Mouse (Mus musculus): ENCODE results near the gene Ostf1. TPM values are rescaled to one million over a fixed set of nuclear protein-coding genes. Genes with fewer than 3 reads are reported as not detected.
"Not testable (repeated sequence)": the region's sequence is repeated elsewhere in the genome, so short reads cannot be mapped to it uniquely, and the experiment has no call there.

The Ostf1 gene
- total RNA-seq, 2 experiments from 2014 or later, result 13.6 to 16.8 TPM

DNA sequence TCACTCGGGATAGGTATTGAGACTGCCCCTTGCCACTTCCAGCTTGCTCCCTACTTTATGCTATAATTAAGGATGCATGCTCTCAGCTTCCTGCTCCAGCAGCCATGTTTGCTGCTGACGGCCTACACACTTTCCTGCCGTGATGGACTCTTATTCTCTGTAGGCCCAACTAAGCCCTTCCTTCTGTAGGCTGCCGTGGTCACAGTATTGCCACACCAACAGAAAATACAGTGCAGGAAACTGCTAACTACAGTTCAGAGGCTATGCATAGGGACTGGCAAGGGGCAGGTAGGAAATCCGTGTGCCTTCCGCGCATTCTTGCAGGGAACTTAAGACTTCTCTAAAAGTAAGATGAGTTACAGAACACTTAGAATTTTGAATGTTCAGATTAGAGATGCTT lies 17.3 kb downstream of the Ostf1 start:
- intact Hi-C loops (cut with DNase I), result no loop called here
- DNase-seq (ENCODE audit: low spot score in 2 of 2), result no peak

DNA sequence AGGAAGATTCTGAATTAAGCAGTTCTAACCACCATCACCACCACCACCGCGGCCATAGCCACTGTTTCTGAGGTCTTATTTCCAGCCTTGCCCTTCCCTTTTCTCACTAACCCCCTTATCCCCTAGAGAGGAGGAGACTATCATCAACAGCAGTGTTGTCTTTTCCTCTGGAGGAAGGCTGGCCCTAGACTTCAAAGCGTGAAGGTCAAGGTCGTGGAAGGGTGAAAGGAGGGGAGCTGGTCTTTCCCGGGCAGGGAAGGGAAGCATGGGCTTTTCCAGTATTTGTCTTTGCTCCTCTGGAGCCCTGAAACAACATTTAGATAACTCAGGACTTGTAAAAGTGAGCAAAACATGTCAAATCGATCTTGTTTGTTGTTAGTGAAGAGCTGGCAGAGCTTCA lies 22.6 kb downstream of the Ostf1 start:
- intact Hi-C loops (cut with DNase I), result no loop called here
- DNase-seq (ENCODE audit: low spot score in 2 of 2), result no peak

GRCm38 (mm10) chr19:18607907-18608306 lies 23.7 kb downstream of the Ostf1 start:
- intact Hi-C loops (cut with DNase I), result no loop called here
- no peak for DNase-seq (ENCODE audit: low spot score in 2 of 2)

DNA sequence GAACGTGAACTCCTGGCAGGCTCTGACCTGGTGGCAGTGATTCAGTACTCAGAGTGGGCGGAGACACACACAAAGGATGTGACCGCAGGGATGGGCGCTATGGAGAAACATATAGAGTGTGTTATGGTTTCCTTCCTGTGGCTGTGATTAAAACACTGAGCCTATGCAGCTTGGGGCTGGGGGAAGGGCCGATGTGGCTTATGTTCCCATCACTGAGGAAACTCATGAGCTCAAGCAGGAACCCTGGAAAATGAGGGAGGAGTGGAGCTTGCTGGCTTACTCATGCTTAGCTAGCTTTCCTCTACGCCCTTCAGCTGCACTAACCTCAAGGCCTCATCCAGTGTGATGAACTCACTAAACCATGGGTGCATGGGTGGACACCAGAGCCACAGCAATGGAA lies 28.6 kb downstream of the Ostf1 start:
- DNase-seq (ENCODE audit: low spot score in 2 of 2), result no peak
- intact Hi-C loops (cut with DNase I), result no loop called here

- no peak for DNase-seq (ENCODE audit: low spot score in 2 of 2)
- intact Hi-C loops (cut with DNase I), result no loop called here
Measured at GRCm38 (mm10) chr19:18600611-18601010, 31.0 kb downstream of the Ostf1 start.

- intact Hi-C loops (cut with DNase I), result no loop called here
- no peak for DNase-seq (ENCODE audit: low spot score in 2 of 2)
Measured at GRCm38 (mm10) chr19:18599650-18600049, 32.0 kb downstream of the Ostf1 start.

- intact Hi-C loops (cut with DNase I), result no loop called here
- no peak for DNase-seq (ENCODE audit: low spot score in 2 of 2)
Measured at GRCm38 (mm10) chr19:18599051-18599450, 32.6 kb downstream of the Ostf1 start.

GRCm38 (mm10) chr19:18598265-18598926 lies 33.2 kb downstream of the Ostf1 start:
- DNase-seq (ENCODE audit: low spot score in 2 of 2), result no peak
- intact Hi-C loops (cut with DNase I), result no loop called here

GRCm38 (mm10) chr19:18597772-18598171 lies 33.9 kb downstream of the Ostf1 start:
- no peak for DNase-seq (ENCODE audit: low spot score in 2 of 2)
- intact Hi-C loops (cut with DNase I), result no loop called here

DNA sequence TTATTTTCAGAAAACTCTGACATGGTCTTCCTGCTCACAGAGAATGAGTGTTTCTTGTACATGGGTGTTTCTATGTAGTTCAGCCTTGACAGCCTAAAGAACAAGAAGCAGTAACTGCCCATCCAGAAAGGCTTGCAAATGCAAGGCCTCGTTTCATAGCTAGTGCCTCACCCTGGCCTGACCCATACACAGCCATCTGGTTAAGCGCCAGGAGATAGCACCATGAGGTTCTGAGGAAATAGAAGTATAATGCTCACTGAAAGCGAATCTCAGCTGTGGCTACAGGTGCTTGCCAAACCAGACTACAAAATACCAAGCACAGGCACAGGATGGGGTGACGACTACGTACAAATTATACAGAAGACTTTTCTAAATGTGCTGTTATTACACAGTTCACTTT lies 34.7 kb downstream of the Ostf1 start:
- intact Hi-C loops (cut with DNase I), result no loop called here
- DNase-seq (ENCODE audit: low spot score in 2 of 2), result no peak

DNA sequence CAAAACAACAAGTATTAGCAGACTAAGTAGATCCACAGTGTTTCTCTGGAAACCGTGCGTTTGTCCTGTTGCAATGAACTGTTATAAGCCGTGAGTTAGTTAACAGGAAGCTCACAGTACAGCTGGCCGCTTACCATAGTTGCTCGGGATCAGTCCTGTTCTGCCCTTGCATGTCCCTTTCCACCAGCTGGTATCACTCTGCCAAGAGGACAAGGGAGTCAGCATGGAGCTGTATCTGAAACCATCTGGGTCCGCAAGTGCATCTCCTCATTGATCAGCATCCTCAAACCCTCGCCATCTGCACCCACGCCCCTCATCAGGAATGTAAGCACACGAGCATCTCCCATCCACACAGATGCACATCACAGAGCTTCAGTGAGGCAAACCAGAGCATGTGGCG lies 37.9 kb downstream of the Ostf1 start:
- DNase-seq (ENCODE audit: low spot score in 2 of 2), result no peak
- intact Hi-C loops (cut with DNase I), result no loop called here

- intact Hi-C loops (cut with DNase I), result no loop called here
Measured at GRCm38 (mm10) chr19:18592919-18593318, 38.7 kb downstream of the Ostf1 start.

DNA sequence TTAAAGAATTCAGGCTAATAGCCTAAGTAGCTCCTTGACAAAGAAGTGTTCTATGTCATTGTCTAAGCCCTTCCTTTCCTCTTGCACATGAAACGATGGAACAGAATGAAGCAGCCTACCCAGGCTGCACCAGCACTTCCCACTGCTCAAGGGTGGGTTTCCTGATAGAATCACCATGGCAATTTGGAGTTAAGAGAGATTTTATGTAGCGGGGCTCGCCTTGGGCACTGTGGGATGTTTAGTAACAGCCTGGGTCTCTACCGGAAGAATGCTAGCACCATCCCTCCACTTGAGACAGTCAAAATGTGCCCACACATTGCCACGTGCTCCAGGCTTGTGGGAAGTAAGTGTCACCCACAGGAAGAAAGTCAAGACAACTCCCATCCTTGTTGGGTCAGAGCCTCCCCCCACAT lies 40.7 kb downstream of the Ostf1 start:
- intact Hi-C loops (cut with DNase I), result no loop called here
- DNase-seq (ENCODE audit: low spot score in 2 of 2), result no peak

More at GRCm38 (mm10) chr19:18592919-18593318, 38.7 kb downstream of the Ostf1 start:
- no peak for DNase-seq (ENCODE audit: low spot score in 2 of 2)

GRCm38 (mm10) chr19:18590234-18590633 lies 41.4 kb downstream of the Ostf1 start:
- intact Hi-C loops (cut with DNase I), result no loop called here
- DNase-seq (ENCODE audit: low spot score in 2 of 2), result no peak

- intact Hi-C loops (cut with DNase I), result no loop called here
- DNase-seq (ENCODE audit: low spot score in 2 of 2), result no peak
Measured at GRCm38 (mm10) chr19:18589276-18589675, 42.3 kb downstream of the Ostf1 start.

DNA sequence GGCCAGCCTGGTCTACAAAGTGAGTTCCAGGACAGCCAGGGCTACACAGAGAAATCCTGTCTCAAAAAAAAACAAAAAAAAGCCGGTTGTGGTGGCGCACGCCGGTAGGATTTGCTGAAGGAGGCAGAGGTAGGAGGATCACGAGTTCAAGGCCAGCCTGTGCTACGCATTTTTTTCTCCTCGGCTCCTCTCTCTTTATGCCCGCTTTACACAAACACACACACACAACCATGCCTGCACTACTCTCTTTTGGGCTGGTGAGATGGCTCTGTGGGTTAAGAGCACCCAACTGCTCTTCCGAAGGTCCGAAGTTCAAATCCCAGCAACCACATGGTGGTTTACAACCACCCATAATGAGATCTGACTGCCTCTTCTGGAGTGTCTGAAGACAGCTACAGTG lies 42.8 kb downstream of the Ostf1 start:
- DNase-seq (ENCODE audit: low spot score in 2 of 2); intact Hi-C loops (cut with DNase I): not testable (repeated sequence)

GRCm38 (mm10) chr19:18588243-18588642 lies 43.4 kb downstream of the Ostf1 start:
- no peak for DNase-seq (ENCODE audit: low spot score in 2 of 2)
- intact Hi-C loops (cut with DNase I), result no loop called here

GRCm38 (mm10) chr19:18587118-18587517 lies 44.5 kb downstream of the Ostf1 start:
- no peak for DNase-seq (ENCODE audit: low spot score in 2 of 2)
- intact Hi-C loops (cut with DNase I), result no loop called here

- no peak for DNase-seq (ENCODE audit: low spot score in 2 of 2)
- intact Hi-C loops (cut with DNase I), result no loop called here
Measured at GRCm38 (mm10) chr19:18584621-18585020, 47.0 kb downstream of the Ostf1 start.

DNA sequence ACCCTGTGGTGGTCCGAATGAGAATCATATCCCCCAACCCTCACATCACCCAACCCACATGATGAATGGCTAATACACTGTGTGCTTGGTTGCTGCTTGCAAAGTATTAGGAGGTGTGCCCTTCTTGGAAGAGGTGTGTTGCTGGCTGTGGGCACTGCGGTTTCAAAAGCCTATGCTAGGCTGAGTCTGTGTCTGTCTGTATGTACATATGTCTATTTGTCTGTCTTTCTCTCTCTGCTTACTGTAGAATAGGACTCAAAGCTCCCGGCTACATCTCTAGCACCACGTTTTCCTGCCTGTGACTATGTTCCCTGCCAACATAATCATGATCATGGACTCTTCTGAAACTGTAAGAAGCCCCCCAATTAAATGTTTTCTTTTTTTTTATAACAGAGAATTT lies 47.9 kb downstream of the Ostf1 start:
- no peak for DNase-seq (ENCODE audit: low spot score in 2 of 2)
- intact Hi-C loops (cut with DNase I), result no loop called here

DNA sequence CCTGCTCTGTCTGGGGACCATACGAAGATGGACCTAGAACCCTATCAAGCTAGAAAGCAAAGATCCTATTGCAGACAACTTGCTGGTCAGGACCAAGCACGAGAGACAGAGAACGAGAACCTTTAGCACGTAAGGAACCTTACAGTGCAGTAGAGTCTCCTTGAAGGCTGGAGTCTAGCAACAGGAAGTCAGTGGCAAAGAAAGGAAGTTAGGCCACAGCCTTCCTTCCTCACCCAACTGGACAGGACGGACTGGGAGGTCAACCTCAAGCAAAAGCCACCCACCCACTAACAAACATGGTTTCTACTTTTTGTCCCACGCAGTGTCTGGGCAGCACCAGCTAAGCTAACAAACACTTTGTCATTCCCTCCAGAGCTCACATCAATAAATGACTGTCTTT lies 48.7 kb downstream of the Ostf1 start:
- no peak for DNase-seq (ENCODE audit: low spot score in 2 of 2)
- intact Hi-C loops (cut with DNase I), result no loop called here

DNA sequence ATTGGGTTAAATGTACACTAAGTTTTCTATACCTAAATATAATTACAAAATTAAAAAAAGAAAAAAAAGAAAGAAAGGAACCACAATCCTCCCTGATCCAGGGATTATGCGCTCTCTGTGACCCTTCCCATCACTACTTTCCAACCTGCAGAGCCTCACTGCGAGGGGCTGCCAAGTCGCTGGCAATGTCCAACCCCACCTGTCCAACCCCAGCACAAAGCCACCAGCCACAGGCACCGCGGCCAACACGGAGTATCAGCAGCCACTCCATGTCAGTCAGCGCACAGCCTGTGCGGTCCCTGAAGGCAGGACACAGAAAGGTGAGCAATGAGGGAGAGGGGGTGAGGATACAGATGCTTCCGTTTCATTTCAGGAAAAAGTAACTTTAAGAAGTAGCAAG lies 49.4 kb downstream of the Ostf1 start:
- intact Hi-C loops (cut with DNase I), result no loop called here
- no peak for DNase-seq (ENCODE audit: low spot score in 2 of 2)

Data from left cerebral cortex, postnatal 36 days (tissue).